Mouse (Mus musculus) gastrocnemius, postnatal 36 days (tissue): ENCODE measurements around the gene Sphk2. TPM values are rescaled to one million over a fixed set of nuclear protein-coding genes. Genes with fewer than 3 reads are reported as not detected.

Experiments used
- DNase-seq, 2 experiments: peaks; one replicate each; pipeline ENCODE4 v3.0.0; 2022
- intact Hi-C: fragments of 180-260 bp; cut with DNase I; formaldehyde crosslinking; loops from one replicate; pipeline ENCODE4 v1.15.1; 2025
- total RNA-seq, 2 experiments: library from RNA; stranded (reverse); gene quantifications; 2 replicates each; pipeline ENCODE4 v1.2.3; 2021

Gene Sphk2
- total RNA-seq, 2 experiments from 2014 or later: 12.2 to 12.7 TPM

DNA sequence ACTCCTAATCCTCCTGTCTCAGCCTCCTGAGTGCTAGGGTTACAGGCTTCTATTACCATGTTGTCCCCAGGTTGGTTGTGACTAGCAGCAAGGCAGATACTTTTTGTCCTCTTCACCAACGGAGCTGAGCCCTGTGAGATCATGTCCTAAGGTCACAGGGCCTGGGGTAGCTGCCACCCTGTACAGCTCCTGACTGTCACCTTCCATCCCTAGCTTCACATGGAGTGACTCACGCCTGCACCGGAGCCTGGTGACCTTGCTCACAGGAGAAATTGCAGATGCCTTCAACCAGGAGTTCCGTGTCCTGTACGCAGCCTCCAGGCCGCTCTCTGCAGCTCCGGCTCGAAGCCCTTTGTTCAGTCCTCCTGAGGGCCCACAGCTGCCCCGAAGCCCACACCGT is 8.6 kb upstream of the Sphk2 start:
- DNase-seq: no peak

DNA sequence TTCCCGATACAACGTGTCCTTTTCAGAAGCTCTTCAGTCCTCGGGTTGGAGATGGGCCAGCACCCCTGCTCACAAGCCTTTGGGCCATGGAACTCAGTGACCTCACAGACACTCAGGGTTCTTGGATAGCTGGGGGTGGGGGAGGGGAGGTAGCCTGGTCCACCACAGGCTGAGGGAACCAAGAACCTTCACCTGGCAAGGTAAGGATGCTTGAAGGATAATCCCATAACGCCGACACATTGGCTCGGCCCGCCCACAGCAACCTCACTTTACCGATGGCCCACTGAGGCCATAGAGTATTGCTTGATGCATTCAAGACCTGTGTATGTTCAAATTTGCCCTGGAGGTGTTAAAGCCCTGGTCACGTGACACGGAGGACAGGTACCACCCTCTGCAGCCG is 7.9 kb upstream of the Sphk2 start, which contains the start of gene Spaca4:
TSS of gene Spaca4 (minus strand) at position 101 of the 400 bp plus-strand sequence.
- intact Hi-C loops: no loop called here
- no peak for DNase-seq

More for the DNA sequence above, 8.6 kb upstream of the Sphk2 start:
- intact Hi-C loops: no loop called here

DNA sequence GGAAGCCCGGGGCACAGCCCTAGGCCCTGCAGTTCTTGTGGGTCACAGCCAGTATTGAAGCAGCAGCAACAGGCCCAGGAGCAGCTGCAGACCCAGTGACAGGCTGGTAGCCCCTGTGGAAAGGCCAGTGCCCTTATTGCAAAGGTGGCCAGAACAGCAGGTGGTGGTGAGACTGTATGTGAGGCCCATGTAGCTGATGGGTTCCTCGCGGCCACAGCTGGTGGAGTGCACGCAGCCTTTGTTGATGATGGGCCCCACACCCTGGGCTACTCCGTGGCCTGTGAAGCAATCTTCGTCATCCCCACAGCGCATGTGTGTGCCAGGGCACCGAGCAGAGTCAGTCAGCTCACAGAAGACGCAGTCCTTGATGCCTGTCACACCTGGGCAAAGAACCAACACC is 7.3 kb upstream of the Sphk2 start:
- intact Hi-C loops: no loop called here

DNA sequence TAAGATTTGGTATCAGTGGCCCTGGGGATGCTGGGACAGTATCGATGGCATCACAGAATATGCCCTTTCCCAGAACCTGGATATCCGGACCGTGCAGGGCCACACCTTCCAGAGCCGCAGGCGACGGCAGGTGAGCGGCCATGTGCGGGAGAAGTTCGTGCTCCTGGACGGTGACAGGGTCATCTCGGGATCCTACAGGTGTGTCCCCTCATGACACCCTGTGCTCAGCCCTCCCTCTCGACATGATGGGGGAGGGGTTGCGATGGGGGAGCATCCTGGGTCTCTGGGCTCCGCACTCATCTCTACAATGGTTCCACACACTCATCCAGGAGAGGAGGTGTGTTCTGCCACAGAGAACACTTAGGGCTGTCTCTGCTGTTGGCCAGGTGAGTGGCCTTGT is 6.0 kb upstream of the Sphk2 start:
- intact Hi-C loops: no loop called here
- no peak for DNase-seq

More for the DNA sequence above, 7.3 kb upstream of the Sphk2 start:
- peak in 1 of 2 experiments; percentile 11 for DNase-seq

DNA sequence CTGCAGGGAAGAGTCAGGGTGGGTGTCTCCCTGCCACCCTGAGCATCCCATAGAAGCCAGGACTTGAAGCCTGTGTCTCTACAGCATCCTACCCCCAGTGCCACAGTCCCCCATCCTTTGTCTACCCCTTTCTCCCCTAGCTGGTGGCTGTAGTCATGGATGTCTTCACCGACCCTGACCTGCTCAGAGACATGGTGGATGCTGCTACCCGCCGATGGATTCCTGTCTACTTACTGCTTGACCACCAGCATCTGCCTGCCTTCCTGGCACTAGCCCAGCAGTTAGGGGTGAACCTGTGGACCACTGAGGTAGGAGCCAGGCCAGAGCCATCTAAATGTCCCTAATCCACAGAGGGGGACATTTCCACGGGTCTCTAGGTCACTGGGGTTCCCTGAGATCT is 5.5 kb upstream of the Sphk2 start:
- DNase-seq: peak in 1 of 2 experiments; percentile 6
- intact Hi-C loops: no loop called here

DNA sequence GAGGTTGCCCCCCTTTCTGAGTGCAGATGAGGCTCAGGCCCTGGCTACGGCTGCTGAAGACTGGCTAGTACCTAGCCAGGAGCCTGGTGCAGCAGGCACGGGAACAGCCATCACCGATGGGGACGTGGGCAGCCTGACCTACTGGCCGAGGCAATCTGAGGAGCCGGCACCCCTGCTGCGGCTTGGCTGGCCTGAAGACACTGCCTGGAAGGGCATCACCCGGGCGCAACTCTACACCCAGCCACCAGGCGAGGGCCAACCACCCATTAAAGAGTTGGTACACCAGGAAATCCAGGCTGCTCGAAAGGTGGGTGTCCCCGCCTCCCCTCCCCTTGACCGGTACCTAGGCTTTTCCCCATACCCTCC is 4.5 kb upstream of the Sphk2 start:
- intact Hi-C loops: no loop called here
- peak in 1 of 2 experiments; percentile 22 for DNase-seq

DNA sequence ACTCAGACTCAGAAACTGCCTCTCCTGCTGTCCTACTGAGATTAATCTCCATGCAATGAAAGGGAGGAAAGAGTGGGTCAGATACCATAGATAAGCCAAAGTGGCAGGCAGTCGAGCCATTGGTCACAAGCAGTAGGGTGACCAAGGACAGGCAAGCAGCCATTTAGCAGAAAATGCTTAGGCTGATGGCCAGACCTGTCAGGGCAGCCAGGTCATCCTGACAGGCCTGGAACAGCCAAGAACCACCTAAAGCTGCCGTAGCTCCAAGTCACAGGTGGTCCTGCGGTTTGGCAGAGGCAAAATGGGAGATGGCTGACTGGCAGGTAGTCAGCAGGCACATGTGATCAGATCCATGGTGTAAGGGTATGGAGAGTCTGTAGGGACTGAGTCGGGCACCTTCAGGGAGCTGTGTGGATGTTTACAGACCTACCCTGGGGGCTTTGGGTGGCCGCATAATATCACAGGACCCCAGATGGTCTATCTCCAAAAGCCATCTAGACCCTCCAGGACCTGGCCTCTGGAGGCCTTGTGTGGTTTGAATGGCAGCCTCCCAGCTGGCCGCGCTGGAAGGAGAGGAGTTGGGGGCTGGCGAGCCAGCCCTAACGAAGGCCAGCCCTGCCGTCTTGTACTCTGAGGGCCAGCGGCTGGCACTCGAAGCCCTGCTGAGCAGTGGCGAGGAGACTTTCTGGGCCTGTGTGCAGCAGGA is 4.0 kb upstream of the Sphk2 start:
- intact Hi-C loops: no loop called here

DNA sequence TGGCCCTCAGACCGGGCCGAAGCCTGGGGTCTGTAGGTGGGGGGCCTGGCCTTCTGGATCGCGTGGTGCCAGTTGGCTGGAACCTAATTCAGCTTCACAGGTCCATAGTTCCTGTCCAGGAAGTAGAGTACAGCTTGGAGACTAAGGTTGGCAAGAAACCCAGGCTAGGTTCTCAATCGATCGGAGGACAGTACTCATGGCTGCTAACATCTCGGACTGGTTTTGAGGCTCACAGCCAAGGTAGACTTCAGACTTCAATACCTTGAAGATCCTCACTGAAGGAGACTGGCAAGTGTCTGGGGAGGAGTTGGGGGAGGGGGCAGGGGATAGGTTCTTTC is 3.4 kb upstream of the Sphk2 start:
- DNase-seq: no peak
- intact Hi-C loops: no loop called here

More for the DNA sequence above, 4.0 kb upstream of the Sphk2 start:
- peak in 1 of 2 experiments; percentile 13 for DNase-seq

DNA sequence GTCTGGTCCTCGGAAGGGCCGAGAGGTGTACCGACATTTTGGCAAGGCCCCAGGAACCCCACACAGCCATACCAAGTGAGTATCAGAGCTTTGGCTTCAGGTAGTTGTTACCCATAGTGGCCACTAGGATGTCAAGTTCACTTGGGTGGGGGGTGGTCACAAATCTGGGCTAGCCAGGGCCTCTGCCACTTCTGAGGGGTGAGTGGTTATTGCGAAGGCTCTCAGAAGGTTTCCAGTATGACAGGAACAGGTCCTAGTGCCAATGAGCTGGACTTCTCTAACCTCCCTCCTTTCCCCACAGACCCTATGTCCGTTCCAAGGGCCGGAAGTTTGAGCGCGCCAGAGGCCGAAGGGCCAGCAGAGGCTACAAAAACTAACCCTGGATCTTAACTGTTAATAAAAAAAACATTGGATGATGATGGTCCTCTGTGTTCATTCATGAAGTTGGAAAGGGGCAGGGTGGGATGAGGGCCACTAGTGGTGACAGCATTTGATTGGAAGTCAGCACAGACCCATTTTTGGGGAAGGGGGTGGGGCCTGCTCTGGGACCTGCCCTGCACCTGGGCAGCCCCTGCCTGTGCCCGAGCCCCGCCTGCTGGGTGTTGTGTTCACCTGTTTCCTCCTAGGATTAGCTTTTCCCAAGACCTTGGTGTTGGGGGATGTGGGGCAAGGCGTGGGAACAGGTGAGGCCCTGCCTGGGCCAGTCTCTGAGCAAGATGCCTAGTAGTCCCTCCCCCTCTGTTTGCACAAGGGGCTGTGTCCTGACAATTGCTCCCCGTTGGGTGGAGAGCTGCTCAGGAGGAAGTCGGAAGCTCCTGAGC is 2.8 kb upstream of the Sphk2 start, which contains the start of gene Fam83e:
TSS of gene Fam83e (plus strand) at position 800 of the 821 bp plus-strand sequence.
- peak in 1 of 2 experiments; percentile 14 for DNase-seq
- intact Hi-C loops: no loop called here

DNA sequence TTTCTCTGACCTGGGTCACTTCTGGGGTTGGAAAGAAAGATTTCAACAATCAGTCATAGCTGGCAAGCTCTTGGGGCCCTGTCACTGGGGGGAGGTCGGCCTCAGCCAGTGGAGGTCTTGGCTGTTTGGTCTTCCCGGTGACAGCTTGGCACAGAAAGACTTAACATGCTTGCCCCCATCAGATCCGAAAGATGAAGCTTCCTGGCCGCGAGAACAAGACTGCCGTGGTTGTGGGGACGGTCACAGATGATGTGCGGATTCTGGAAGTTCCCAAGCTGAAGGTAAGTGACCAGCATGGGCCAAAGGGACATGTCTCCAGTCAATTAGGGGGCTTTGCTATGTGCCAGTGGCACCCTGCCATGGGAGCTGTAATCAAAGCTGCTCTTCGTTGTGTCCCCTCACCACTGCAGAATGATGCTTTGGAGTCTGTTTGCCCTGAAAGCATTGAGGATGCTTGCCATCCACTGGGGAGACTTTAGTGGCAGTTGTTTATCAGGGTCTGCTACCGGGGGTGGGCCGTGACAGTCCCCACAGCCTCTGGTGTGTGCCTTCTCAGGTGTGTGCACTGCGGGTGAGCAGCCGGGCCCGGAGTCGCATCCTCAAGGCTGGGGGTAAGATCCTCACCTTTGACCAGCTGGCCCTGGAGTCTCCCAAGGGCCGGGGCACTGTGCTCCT is 2.1 kb upstream of the Sphk2 start:
- intact Hi-C loops: no loop called here
- peak in 1 of 2 experiments; percentile 12 for DNase-seq

DNA sequence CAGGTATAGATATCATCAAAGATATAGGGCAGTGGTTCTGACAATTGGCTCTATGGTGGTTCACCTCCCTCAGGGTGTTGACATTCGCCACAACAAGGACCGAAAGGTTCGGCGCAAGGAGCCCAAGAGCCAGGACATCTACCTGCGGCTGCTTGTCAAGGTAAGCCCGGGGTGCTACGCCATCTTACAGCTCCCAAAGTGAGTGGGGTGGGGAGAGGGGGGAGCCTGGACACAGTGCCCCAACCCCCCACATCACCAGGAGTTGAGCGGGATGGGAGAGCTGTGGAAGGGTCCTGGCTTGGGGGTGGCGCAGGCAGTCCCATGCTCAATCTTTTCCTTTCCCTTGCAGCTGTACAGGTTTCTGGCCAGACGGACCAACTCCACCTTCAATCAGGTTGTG is 1.4 kb upstream of the Sphk2 start:
- peak in 1 of 2 experiments; percentile 17 for DNase-seq
- intact Hi-C loops: no loop called here

DNA sequence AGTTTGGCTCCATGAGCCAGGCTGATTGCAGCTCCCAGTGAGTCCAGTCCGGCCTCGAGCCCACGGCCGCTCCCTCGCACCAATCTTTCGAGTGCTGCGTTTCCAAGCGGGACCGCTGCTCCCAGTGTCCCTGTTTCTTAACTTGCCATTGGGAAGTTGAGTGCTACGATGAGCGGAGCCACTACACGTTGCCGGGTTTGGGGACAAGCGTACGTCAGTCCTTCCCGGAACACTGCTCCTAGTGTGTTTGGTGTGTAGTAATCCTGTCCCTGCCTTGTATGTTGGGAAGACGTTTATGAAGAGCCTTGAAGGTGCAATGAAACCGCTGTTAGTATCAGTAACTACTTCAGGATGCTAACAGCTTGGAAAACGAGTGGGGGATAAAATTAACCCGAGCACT is 529 bp upstream of the Sphk2 start:
- no peak for DNase-seq
- intact Hi-C loops: no loop called here

DNA sequence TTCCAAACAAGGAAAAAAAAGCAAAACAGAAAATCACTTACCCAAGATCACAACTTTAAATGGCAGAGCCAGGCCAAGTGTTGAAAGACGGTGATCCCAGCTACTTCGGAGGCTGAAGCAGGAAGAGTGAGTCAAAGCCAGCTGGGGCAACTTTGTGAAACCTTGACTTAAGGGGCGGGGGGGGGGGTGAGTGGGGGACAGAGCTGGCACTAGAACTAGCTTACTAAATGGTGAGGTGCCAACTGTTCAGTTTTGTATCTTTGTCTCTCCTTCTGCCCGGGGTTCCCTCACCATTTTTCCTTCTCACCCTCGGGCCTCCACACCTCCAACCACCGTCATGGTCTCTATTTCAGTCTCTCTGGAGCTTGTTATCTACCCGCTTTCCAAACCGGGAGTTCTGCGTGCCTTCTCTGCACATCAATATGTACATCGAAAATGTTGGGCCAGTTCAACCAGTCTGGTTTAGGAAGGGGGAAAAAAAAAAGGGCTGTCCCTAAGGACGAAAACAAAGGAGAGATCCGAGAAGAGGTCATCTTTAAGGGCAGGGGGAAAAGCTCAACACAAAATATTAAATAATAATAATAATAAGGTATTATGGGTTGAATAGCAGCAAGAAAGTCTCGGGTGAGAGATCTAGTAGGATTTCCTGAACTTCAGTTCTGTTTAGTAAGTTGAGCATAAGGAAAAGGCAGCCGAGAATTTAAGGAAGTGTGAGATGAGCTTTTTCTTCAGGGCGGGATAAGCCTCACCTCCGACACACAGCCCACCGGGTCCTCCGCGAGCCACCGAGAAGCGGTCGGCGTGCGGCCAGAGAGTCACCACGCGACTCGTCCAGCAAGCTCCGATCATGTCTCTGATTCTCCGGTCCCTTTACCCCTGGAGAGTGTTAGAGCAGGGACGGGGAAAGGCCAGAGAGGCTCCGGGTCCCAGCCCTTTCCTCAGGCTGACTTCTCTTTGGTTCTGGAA is 567 bp downstream of the Sphk2 start:
- intact Hi-C loops: no loop called here
- DNase-seq: no peak

DNA sequence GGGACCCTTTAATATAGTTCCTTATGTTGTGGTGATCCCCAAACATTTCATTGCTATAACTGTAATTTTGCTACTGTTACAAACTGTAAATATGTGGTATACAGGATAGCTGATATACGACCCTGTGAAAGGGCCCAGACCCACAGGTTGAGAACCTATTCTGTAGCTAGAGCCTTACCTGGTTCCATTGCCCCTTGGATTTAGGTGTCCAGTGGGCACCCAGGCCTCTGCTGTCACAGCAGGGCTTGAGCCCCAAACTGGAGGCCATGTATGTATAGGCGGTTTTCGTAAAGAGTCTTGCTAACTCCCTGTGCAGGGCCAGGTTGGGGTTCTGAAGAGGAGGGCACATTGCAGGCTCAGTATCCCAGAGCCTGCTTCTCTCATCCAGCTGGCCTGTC is 1.3 kb downstream of the Sphk2 start:
- no peak for DNase-seq
- intact Hi-C loops: no loop called here

DNA sequence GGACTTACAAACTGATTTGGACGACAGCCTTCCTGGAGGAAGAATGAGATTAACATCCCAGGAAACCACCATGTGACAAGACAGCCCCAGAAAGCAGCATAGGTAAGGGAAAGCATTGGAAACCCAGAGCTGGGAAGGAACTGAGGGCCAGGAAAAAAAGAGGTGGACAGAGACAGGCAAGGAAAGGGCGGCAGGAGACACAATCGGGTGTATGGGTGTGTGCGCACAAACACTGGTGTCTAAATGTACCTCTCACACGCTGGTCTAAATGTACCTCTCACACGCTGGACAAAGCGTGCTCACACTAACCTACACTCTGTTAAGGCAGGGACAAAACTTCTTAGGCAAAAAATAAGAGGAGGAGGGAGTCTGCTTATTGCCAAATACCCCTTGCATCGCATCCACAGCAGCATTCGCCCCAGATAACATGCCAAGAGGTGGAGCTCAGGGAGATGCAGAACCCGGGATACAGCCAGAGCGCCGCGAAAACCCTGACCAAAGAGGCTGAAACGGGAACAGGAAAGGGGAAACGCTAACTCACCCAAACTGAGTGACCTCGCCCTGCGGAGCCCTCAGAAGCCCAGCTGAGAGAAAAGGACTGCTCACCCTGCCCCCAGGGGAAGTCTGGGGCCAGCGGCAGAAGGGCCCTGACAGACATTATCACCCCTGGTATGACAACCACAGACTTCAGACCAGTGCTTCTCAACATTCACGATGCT is 1.9 kb downstream of the Sphk2 start:
- intact Hi-C loops: no loop called here
- DNase-seq: no peak

DNA sequence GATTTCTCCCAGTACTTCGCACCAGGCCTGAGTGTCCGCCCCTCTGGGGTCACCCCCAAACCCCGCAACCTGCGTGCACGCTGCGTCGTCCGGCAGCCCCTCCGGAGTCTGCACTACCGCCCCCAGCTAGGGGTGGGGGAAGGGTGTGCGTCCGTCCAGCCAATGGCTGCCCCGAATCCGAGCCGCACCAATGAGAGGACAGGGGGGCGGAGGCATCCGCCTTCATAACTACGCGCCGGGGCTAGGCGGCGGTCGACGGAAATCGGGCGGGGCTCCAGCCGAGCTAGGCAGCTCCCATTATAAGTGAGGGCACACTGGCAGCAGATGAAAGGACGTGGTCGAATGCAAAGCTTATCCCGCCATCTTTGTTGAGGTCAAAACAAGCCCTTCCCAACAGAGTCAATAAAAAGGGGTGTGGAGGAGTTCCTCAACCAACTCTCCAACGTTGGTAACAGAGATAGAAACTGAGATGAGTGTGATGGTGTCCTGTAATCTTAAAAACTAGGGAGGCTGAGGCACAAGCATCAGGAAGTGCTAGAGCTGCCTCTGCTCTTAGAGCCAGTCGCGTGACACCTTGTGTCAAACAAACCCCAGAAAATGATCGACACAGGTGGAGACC is 2.6 kb downstream of the Sphk2 start, which contains the start of gene Rpl18:
TSS of gene Rpl18 (plus strand) at position 368 of the 619 bp plus-strand sequence.
- intact Hi-C loops: no loop called here
- peak; percentile 91 to 95 for DNase-seq

DNA sequence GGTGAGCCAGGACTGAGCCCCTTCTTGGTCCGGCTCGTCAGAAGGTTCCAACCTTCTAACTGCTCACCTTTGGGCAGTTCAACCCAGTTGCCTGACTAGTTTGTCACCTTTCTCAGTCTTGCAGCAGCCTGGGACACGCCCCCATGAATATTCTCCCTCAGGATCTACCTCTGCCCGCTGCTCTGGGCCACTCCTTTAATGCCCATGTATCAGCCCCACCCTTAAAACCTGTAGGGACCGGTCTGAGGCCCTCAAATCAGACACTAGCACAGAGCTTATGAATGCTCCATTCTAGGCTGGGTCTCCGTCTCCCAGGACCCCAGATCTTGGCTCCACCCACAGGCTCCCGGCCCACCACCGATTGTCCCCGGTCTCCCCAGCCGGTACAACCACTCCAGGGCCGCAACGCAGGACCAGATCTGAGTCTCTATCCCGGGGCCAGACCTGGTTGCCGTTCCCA is 3.1 kb downstream of the Sphk2 start:
- DNase-seq: no peak
- intact Hi-C loops: no loop called here

DNA sequence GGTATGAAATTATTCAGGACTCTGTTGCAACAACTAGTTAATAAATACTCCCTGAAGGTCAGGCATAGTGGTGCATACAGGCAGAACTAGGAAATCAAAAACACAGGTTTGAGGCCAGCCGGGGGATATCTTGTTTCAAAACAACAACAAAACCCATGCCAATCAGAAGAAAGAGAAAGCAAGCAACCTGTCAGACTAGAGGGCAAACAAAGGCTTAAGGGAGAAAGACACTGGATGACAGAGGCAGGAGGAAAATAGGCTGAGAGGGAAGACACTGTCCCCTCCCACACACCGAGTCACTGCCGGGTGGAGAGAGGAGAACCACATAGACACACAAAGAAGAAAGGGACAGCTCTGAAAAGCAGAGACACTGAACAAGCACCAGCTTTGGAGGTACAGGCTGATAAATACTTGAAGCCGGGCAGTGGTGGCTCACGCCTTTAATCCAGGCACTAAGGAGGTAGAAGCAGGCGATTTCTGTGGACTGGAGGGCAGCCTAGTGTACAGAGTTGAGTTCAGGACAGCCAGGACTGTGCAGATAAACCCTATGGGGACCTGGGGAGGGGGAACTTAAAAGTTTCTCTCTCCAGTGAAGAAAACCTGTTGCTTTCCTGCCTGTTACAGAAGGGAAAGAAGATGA is 3.8 kb downstream of the Sphk2 start:
- intact Hi-C loops: no loop called here
- DNase-seq: no peak
